Mouse (Mus musculus): Measurements from ENCODE around the gene Tmed9.

Gene Tmed9

DNA sequence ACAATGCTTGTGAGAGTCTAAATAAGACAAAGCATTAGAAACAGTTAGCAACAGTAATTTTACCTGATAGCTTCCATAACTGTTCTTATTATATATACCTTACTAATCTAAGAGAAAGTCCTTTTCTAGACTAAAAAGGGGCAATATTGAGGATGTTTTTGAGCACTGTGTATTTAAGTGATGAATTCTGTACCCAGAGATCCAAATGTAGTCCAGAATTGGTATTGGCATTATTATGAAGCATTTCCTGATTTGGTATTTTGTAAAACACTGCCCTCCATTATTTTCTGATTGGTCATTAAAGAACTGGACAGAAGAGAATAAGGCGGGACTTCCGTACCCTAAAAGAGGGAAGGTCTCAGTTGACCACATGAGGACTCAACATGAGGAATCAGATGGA is at the start of gene Tmed9:
Gene Tmed9 (plus strand): TSS at position 301 of the 400 bp plus-strand sequence.
- no peak for DNase-seq (ENCODE audit: low read depth, low spot score)

DNA sequence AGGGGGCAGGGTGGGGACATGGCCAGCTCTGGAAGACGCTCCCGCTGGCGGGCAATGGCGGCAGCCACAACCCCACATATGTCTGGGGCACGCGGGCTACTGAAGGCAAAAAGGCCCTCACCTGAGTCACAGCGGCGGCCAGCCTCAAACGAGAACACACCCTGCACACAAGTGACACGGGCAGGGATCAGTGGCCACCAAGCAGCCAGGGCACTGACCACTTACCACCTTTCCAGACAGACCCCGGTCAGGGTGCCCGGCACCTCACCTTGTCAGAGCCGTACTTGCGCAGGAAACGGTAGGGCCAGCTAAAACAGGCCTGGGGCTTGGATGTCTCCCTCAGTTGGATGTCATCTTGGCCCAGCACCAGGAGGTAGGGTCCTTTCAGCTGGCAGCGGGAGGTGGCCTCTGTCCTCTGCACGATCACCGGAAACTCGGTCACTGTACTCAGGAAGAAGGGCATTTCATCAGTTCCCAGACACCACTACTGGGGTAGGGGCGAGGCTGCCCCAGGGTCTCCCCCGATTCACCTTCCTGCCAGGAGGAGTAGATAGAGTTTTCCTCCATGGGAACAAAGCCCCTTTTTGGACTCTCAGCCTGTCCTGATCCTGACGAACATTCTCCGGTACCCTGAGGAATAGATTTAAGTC is 49.5 kb upstream of the Tmed9 start:
- DNase-seq (ENCODE audit: low read depth, low spot score): no peak

DNA sequence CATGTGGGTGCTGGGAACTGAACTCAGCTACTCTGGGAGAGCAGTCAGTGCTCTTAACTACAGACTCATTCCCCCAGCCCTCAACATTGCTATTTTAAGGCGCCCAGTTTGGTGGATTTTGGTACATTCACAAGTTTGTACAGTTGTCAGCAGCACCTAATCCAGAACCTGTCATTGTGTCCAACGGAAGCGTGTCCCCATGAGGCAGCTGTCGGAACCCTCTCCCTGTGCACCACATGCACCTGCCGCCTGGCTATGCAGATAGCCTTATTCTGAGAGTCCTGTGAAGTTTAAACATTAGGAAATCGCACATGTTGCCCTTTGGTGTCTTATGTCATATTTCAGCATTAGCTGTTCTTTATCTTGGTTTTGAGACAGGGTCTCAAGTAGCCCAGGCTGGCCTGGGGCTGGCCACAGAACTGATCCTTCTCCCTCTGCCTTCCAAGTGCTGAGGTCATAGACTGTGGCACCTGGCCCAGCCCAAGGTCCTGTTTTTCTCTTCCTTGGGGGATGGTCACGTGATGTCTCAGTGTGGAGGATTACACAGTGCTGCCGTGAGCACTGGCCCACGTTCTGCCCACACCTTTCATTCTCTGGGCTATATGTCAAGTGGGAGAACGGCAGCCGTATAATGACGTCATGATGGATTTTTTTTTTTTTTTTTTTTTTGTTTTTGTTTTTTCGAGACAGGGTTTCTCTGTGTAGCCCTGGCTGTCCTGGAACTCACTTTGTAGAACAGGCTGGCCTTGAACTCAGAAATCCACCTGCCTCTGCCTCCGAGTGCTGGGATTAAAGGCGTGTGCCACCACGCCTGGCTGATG is 47.6 kb upstream of the Tmed9 start:
- no peak for DNase-seq (ENCODE audit: low read depth, low spot score)

DNA sequence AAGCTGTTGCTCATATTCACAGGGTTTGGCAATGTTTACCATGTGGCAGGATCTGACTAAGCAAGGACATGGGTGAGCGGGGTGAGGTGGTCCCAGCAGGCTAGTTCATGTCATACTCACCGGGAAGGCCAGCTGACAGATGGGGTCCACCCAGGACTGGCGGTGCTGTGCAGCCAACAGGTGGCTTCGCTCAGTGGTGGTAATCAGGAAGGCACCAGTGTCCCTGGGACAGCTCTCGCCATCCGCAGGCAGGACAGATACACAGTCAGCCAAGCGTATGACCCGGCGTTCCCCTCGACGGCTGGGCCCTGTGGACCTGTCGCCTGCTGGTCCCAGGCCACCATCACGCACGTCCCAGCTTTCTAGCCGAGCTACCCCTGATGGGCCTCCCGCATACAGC is 46.3 kb upstream of the Tmed9 start:
- no peak for DNase-seq (ENCODE audit: low read depth, low spot score)

DNA sequence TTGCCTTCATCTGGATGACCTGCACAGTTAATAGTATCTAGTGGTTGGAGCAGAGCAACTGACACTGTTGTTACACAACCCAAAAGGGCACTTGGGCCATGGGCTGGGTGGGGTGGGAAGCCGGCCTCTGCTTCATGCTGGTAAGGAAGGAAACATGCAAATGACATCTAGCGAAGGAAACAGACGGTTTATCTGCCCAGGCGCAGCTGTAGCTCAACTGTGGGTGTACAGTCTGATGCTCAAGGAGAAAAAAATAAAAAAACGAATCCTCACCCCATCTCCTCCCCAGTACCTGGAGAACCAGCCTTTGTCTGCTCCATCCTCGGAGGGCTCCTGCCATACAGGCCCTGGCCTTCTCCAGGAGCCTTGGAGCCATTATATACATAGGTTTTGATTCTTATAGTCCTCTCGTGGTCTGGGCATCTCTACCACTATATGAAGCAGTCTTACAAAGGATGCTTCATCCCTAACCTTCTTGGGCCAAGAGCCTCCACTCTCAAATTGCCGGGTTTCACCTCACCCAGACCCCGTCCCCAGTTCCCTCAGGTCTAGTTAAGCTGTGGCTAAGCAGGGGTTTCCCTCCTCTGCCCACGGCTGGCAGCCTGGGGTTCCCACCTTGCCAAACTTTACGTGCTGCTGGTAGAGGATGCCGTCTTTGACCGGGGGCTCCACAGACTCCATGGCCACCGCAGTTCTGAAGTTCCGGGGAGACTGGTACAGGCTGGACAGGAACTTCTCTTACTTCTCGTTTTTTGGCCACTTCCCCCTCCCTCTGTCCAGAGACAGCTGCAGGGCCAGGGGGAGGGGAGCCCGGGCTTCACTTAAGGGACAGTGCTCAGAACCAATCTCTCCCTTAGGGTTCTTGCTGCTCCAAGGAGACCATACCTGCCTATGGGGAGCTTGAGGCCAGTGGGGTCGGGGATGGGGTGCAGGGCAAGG is 45.4 kb upstream of the Tmed9 start:
- DNase-seq (ENCODE audit: low read depth, low spot score): no peak

DNA sequence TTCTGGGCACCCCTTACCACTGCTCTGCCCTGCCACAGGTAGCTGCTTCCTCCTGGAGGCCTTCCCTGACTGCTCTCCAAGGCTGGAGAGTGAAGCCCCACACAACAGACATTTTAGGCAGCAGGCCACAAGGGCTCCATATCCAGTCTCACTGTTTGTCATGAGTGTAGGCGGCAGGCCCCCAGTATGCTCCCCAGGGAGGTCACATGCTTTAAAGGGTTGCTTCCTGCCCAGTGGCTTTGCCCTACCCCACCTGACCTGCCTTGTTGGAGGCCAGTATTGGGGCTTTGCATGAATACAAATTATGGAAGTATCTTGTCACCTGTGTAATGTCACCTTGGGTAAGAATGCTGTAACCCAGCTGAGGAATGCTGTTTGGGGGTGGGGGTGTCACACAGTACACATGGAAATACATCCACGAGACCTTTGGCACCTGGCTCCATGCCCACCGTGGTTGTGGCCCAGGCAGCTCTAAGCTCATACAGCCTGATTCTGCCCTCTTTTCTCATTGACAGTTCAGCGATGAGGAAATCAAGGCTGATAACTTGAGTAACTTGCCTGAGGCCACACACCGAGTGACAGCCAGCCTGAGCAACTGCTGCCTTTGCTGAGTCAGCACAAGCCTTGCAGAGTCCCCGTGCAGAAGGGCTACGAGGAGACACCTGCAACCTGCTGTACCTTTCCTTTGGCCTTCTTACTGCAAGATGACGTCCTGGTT is 44.2 kb upstream of the Tmed9 start, which contains the start of gene Dok3:
Gene Dok3 (minus strand): TSS at position 99 of the 718 bp plus-strand sequence.
- no peak for DNase-seq (ENCODE audit: low read depth, low spot score)

DNA sequence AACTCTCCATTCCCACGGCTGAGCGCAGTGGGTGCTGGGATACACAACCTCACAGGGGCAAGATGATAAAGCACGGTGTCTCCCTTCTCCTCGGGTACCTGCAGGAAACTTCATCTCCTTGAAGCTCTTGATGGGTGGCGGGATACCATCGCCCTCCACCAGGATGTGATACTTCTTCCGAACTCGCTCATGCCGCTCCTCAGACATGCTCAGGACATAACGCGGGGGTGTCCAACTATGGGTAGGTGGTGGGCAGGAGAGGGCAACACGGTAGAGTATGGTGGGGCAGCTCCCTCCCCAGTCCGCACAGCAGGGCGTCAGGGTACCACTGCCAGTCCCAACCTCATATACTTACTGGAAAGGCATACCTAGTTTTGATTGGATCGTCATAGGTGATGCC is 38.3 kb upstream of the Tmed9 start:
- DNase-seq (ENCODE audit: low read depth, low spot score): no peak

DNA sequence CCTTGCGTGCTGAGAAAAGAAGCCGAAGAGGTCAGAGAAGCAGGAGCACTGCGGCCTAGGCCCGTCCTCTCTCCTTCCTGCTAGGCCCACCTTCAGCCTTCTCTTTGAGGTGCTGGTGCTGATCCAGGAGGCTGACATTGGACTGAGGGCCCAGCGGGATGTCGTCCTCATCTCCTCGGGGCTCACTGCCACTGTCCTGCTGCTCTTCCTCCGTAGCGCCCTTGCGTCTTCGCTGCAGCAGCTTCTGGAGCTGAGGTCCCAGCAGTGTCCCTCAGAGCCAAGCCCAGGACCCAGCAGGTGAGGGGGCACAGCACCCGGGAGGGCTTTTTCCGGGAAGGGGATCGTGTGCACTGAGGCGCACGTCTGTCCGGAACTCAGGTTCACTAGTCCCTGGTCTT is 37.7 kb upstream of the Tmed9 start:
- DNase-seq (ENCODE audit: low read depth, low spot score): no peak

DNA sequence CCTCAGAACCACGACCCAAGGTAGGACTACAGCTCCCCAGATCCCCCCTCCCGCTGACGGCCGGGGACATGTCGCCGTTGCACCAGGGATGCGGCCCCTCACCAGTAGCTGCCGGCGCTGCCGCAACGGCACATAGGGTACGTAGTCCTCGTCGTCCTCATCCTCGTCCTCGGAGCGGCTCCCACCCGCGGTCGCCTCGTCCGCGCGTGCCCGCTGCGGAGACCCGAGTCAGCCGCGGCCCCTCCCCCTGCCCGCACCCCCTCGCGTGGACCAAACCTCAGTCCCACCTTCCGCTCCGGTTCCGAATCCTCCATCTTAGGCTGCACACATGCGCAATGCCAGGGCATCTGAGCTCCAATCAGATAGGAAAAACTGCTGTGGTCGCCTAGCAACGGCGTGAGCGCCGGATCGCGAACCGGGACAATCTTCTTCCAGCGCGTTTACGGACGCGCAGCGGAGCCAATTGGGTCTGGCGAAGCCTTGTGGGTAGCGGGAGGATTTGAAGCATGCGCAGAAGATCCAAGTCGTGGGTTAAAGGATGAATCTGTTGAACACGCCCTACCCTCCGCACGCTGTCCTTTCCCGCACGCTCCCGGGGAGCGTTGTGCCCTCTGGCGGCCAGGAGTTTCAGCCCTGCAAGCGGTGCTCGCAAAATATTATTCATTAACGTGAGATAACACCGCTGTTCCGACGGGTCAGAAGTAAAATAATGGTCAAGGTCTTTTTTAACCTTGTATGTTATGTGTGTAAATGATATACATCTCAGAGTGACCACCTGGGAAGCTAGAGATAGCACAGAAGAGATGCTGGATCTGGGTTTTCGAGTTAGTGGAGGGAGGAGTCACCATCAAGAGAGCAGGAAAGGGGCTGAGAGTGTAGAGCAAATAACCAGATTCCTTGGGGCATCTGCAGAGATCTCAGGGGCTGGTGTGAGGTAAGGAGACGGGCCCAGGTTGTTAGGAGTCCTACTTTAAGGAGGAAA is 37.0 kb upstream of the Tmed9 start, which contains the start of gene Ddx41:
Gene Ddx41 (minus strand): TSS at position 465 of the 982 bp plus-strand sequence.
- peak; percentile 99 for DNase-seq (ENCODE audit: low read depth, low spot score)

DNA sequence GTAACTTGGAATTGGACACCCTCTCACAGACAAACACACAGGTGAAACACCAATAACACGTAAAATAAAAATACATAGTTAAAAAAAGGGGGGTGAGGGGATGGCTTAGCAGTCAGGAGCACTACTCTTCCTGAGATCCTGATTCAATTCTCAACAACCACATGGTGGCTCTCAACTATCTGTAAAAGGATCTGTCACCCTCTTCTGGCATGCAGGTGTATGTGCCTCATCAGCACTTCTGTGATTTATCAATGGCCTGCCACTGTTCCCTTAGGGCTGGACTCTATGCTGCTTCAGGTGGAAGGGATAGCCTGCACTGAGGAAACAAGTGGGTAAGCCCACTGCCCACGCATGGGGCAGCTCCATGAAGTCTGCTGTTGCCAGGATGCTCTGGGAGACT is 32.6 kb upstream of the Tmed9 start:
- no peak for DNase-seq (ENCODE audit: low read depth, low spot score)

DNA sequence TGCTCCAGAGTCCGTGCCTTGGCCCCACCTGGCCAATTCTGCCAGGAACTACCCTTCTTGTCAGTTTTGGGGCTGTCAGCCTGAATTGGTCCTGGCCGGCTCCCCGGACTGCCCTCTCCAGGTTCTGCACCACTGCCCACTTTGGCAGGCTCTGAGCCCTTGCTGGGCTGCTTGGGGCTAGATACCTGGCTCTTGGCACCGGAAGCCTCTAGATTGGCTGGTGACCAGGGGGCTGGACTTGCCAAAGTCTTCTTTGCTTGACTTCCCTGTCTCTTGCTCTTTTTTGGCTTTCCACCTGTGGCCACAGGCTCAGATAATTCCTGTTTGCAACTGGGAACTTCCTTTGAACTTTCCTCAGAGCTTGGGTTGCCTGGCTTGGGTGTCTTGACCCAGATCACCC is 30.6 kb upstream of the Tmed9 start:
- DNase-seq (ENCODE audit: low read depth, low spot score): no peak

DNA sequence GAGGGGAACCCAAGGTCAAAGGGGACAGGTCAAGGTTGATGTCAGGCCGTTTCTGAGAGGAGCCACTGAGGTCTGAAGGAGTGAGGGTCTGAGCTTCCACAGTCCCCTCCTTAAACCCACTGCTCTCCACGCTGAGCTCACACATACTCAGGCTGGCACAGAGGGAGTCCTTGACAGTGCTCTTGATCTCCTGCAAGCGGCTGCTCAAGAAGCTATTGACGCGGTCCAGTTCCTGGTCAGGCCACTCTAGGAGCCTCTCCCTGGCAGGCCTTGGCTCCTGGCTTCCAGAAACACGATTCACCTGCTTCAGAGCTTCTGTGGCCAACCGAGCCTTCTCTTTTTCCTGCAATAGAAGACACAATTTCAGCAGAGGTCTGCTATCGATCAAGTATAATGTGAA is 30.1 kb upstream of the Tmed9 start:
- no peak for DNase-seq (ENCODE audit: low read depth, low spot score)

DNA sequence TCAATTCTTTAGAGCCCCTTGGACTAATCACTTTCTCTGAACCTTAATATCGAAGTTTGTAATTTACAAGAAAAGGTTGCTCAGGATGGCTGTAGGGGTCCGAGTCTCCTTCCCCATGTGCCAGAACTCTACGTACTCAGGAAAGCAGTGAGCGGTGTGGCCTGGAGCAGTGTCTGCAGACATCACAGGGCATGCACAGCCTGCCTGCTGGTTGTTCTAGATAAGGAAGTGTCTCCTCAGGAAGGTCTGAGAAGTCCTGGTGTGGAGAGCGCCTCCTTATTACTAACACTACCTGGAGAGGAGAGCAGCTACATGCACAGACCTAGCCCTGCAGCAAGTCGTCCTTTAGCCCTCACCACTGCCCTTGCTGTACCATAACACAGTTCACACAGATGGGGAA is 28.7 kb upstream of the Tmed9 start:
- DNase-seq (ENCODE audit: low read depth, low spot score): no peak

DNA sequence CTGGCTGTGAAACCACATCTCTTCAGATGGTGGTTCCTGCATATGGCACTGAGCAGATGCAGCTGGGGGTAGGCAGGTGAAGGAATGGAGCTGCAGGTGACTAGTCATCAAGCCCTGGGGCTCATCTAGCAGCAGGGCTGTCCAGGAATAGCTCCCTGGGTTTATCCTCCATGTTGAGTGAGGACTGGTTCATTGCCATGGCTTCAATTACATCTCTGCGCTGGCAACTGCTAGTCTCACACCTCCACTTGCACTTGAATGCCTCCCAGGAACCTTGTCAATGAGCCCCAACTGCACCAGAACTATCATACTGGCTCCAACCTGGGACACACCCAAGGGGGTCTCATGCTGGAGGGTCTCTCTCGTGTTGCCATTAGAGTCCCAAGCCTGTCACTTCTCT is 25.6 kb upstream of the Tmed9 start:
- DNase-seq (ENCODE audit: low read depth, low spot score): no peak

DNA sequence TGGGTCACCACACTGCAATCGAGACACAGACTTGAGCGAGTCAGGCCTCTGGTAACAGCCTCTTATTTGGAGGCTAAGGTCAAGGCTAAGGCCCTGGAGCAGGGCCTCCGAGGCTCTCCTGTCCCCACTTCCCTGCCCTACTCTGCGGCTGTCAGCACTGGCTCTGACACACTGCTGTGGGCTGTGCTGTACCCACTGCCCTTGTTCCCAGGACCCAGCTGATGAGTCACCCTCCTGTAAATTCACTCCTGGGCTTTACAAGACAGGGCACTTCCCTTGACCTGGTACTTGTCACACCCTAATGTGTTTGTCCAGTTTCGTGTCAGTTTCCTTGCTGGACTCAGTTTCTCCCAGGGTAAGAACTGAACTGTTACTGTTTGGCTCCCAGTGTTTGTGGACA is 25.1 kb upstream of the Tmed9 start:
- DNase-seq (ENCODE audit: low read depth, low spot score): no peak

DNA sequence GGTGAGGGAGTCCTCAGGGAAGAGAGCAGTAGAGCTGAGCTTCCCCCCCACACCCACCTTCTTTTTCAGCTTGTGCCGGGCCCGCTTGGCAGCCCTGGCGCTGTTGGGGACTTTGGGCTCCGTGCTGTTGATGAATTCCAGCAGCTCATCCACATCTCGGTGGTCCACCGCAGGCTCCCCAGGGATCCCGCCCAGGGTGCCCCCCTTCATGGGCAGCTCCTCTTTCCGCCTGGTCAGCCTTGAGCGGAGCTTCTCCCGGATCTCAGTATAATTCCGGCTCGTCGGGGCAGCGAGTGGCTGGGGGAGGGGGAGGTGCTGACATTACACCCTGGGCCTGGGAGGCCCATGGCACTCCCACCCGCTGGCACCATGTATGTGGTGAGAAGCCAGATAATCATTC is 24.5 kb upstream of the Tmed9 start:
- DNase-seq (ENCODE audit: low read depth, low spot score): no peak

DNA sequence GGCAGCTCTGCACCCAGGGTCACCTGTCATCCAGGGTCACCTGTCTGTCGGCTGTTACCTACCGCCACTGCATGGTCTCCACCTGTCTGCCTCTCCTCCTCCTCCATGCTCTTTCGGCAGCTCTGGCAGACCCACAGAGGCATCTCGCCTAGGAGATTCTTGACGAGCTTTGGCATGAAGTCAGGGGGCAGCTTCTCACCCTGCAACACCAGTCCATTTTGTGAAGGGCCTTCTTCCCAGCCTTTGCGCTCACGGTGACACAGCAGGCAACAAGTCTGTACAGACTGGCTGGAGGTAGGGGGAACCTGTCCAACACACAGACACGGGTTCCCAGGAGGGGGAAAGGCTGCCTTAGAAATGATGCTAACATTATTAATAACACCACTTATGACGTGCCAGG is 17.6 kb upstream of the Tmed9 start:
- no peak for DNase-seq (ENCODE audit: low read depth, low spot score)

DNA sequence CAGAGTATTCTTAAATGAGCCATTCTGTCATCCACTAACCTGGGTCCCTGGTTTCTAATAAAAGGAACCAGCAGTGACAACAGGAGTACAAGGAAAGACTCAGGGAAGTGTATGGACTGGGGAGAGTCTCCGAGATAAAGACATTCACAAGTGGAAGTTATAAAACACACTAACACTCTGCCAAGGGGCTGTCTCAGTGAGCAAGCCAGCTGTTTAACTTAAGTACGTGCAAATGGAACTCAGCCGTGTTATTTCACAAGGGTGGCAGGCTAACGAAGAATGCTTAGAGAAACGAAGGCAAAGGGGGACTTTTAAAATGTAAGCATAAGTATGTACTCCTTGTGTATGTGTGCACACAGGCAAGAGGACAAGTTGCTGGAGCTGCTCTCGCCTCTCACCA is 16.0 kb upstream of the Tmed9 start:
- no peak for DNase-seq (ENCODE audit: low read depth, low spot score)

DNA sequence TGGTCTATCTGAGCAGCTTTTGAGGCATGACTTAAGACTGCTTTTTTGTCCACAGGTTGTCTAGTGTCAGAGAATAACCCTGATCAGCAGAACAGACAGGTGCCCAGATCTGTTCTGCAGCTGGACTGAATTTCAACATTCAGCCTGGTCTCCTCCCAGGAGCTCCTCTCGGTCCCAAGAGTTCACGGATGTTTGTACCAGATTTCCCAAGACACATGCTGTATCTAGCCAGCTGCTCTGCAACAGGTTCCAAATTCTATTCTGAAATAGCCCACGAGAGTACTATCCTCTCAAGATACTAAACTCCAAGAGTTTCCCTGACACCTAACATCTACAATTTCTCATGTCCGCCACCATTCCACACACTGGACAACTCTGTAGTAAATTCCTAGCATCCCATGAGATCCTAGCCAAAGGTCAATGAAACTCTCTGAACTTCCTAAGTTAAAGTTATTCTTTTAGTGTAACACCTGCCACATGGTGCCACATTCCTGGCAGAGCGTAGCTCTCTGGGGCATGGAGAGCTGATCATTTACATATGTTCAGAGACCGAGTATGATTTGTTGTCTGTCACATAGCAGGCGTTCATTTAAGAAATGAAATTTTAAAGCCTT is 10.2 kb upstream of the Tmed9 start:
- DNase-seq (ENCODE audit: low read depth, low spot score): no peak

DNA sequence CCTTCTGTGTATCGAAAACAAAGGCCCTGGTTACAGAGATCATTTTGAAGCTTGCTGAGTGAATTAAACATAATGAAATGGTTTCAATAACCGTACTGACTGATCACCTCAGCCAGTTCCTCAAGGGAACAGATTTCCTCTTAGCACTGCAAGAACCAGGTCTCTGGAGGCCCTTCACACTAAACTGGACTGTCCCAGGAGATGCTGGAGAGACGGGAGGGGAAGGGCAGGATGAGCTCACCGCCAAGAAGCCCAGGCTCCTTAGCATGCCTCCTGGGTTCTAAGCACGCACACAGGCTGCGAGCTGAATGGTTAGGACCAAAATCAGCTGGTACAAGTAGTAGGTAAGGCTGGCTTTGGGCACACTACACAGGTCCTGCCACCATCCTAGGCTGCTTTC is 6.5 kb upstream of the Tmed9 start:
- DNase-seq (ENCODE audit: low read depth, low spot score): no peak
